Mouse (Mus musculus) erythroblast, embryonic 14.5 days (primary cell): ENCODE data around the gene Rab10.

ENCODE experiments used
- GATA1 ChIP-seq: IDR thresholded peaks from 2 replicates; pipeline ENCODE4 v1.6.1; 2012; ENCODE audit warnings: low read length, inconsistent platforms, mixed read lengths
- TAL1 ChIP-seq: IDR thresholded peaks from 3 replicates; pipeline ENCODE4 v1.6.1; 2012; ENCODE audit warnings: low read length, inconsistent platforms, mixed read lengths

DNA sequence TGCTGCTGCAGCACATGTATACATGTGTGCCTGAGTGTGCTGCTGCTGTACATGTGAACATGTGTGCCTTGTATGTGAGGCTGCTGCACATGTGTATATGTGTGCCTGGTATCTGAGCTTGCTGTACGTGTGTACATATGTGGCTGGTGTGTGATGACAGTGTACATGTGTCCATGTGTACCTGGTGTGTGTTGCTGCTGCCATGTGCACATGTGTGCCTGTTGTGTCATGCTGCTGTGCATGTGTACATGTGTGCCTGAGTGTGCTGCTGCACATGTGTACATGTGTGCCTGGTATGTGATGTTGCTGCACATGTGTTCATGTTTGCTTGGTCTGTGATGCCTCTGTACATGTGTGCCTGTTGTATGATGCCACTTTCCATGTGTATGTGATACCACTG is 70.2 kb downstream of the Rab10 start:
- TF ChIP-seq GATA1 (no peak), TAL1 (no peak)
